Mouse (Mus musculus): Measurements from ENCODE around the gene Nfib.

Gene Nfib

DNA sequence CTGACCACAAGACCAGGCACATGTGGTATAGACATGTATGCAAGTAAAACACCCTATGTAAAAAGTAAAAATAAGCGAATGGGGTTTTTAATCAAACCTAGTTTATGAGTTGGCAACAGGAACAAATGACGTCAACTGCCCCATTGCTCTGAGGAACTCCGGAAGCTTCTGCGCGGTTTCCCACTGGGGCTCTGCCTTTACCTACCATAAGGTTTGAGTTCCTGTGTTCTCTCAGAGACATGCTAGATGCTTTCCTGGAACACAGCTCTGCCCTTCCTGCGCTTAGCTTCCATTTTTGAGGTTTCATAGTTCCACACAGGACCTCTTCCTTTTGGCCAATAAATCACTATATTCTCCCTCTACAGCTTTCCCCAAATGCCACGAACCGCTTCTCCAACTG is 273.7 kb downstream of the Nfib start:
- DNase-seq (ENCODE audit: low spot score), result no peak

DNA sequence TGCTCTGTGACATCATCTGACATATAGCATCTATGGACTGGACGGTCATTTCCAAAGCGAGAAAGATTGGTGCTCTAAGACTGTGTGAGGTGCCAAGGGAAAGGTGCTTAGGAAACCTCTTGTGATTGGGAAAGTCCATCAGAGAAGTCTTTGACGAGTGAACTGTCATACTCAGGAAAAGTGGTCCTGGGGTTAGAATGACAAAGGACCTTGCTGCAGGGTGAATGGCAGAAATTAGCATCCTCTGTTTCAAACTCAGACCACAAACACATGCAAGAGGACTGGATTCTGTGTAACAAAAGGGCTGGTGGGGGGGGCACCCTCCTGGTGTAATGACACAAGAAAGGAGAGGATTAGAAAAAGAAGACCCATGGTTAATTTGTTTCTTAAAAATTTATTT is 274.7 kb downstream of the Nfib start:
- DNase-seq (ENCODE audit: low spot score), result no peak

DNA sequence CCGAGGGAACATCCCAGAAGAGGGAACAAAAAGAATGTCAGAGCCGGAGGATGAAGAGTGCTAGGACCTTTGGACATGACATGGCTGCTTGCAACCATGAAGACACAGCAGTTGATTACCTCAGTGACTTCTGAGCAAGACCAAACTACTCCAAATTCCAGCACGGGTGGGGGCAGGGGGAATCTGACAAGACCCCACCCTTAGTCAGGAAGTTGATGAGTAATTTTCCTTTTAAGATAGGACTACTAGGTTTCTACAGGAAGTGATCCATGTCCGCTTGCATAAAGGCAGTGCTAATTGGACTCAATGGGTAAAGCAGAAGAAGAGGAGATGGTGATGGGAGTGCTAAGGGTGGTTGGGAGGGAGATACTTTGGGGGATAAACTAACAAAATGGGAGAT is 279.3 kb downstream of the Nfib start:
- peak; percentile 50 for DNase-seq (ENCODE audit: low spot score)

DNA sequence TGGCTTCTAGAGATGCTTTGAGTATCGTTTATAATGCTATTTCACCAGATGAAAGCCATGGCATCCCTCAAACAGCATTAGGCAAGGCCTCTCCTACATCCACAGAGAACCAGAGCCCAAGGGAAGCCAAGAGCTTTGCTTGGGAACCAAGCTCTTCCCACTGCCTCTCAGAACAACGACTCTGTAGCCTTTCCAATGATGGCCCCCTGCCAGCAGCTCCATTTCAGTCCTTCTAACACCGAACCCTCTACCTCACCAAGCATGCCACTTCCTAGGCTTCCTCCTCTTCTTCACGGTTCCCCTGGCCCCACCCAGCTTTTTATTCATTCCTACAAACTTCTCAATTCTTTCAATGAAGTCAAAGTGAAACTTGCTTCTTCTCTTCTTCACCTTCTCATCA is 287.3 kb downstream of the Nfib start:
- DNase-seq (ENCODE audit: low spot score), result no peak

DNA sequence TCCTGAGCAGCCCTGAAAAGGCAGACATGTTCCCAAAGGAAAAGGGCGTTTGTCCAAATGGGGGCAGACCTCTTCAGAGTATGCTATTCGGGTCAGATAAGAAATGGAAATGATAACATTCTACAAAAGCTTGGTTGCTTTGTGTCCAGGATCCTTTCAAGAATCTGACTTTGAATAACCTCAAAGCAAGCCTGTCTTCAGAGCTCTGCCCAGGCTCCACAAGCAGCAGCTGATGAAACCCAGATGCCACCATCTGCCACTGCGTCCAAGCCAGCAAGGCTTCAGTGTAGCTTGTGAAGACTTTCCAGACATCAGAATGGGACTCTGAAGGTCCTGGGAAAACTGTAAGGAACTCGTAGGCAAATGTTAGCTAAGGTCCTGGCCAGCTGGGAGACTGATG is 289.7 kb downstream of the Nfib start:
- DNase-seq (ENCODE audit: low spot score), result no peak

DNA sequence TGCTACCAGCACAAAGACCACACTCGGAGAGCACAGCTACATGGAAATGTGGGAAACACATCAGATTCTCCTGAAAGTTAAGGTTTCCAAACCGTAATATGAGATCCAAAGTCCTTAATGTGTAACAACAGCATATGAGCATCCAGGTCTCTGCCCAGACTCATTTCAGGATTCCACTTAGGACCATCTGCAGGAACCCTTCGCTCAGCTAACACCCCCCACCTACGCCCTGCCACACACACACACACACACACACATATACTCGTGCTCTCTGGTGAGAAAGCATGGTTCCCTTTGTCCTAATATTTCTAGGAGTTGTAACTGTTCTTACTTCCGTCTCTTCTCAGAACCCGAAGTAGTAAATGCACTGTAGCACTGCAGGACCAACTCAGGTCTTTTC is 292.9 kb downstream of the Nfib start:
- no peak for DNase-seq (ENCODE audit: low spot score)

DNA sequence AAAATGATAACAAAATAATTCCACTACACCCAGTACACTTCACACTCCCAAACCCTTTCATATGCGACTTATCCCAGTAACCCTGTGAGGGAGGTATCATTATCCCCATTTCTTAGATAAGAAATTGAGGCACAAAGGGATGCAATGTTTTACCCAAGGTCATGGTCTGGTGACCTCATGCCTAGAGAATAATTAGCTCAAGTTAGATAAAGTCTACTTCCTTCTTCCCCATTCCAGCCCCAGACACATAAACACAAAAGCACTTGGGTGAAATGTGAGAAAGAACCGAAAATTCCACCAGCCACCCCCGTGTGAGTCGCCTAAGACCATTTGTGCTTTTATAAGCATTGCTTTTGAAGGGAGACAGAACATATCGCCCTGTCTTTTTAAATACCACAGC is 293.6 kb downstream of the Nfib start:
- no peak for DNase-seq (ENCODE audit: low spot score)

DNA sequence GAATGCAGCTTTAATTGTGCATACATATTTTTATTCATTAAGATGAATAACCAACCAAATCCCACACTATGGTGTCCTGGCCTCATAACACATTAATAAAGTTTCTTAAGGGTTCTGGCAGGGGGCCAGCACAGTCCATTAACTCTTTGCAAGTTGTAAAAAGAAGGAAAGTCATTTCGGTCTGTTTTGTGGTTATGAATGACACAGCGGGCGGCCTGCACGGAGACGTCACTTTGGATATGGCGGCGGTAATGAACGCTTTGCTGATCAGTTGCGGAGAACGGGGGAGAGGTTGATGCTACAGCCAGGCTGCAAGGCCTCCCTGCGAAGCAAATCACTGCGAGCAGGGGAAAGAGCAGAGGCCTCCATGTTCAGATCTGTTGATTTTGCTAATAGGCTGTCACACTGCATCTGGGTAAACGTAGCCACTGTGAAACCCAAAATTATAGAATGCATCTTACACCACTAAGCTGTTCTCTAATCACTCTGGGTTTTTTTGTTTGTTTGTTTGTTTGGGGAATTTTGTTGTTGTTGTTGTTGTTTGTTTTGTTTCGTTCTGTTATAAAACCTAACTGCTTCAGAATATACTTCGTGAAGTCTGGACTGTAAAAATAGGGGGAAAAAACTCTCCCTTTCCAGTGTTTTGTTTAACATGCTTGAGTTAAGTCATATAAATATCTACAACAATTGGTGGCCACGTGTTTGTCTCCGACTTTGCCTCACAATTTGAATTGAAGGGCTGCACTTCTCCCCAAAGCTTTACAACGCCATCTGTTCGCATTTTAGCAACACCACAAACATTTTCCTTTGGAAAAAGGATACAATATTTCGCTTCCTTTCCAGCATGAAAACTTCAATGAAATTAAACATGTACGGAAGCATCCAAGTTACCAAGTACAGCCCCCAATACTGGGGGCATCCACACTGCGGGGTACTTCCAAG is 296.8 kb downstream of the Nfib start:
- DNase-seq (ENCODE audit: low spot score), result no peak

DNA sequence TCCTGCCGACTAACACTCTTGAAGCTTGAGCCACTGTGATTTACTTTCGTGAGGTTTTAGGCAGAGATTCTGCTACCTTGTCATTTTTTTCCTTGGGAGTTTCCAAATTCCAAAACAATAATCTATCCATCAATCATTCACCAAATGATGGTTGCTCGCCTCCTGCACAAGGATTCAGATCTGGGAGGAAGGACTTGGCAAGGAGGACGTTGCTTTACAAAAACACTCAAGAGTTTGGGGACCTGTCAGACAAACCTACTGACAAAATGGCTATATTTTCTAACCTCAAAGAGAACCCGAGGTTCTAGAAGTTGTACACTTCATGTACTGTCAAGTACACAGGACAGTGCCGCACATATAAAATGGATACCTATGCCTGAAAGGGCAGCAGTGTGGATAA is 299.0 kb downstream of the Nfib start:
- no peak for DNase-seq (ENCODE audit: low spot score)

DNA sequence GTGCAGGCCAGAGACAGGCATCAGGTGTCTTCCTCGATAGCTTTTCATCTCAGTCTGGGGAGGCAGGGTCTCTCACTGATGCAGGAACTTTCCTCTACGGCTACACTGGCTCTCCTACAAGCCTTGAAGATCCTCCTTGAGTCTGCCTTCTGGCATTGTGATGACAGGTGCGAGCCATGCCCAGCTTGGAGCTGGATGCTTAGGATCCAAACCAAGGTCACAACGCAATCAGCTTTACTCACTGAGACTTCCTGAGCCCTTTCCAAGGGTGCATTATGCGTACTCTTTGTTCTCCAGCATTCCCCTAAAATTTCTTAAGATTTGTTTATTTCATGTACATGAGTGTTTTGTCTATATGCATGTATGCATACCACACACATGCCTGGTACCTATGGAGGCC is 299.8 kb downstream of the Nfib start:
- DNase-seq (ENCODE audit: low spot score), result no peak

DNA sequence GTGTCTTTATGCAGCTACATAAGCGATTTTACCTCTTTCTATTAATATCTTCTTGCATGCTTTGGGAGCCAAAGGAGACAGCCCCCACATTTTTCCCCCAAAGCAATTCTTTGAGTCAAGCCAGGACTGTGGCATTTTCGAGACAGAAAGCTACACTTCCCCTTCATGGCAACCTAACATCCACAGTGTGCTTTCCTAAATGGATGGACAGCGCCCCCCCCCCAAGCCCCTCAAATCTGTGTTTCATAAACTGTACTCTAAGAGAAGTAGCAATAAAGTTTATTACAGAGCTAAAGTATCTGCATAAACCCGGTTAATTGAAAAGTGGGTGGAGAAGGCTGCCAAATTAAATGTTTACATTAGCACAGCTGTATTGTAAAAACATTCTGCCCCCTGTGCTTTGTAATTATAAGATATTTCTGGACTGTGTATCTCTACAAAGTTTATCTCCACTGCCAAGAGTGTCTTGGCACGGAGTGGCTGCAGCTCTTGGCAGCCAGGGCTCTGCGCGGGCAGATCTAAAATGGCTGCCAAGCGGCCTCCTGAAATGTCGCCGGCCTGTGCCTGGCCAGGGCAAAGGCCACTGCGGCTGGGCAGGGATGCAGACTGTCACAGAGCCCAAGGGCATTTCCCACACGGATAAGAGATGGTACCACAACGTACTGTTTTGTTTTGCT is 301.4 kb downstream of the Nfib start:
- peak; percentile 80 for DNase-seq (ENCODE audit: low spot score)

DNA sequence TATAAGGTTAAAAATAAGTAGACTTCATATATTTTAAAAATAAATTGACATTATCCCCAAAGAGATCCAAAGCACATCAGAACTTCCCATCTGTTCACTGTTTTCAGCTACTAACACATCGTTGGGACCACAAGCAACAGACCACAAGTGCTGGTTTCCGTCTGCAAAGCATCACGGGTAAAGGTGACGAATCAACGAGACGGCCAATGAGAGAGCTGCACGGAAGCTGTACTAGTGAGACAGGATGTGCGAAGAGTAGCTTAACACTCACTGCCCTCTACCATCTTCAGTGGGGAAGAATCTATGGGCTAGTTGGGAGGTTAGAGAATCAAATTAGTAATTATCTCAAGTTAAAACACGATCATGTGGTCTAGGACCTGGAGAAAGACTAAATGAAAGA is 302.9 kb downstream of the Nfib start:
- DNase-seq (ENCODE audit: low spot score), result no peak

DNA sequence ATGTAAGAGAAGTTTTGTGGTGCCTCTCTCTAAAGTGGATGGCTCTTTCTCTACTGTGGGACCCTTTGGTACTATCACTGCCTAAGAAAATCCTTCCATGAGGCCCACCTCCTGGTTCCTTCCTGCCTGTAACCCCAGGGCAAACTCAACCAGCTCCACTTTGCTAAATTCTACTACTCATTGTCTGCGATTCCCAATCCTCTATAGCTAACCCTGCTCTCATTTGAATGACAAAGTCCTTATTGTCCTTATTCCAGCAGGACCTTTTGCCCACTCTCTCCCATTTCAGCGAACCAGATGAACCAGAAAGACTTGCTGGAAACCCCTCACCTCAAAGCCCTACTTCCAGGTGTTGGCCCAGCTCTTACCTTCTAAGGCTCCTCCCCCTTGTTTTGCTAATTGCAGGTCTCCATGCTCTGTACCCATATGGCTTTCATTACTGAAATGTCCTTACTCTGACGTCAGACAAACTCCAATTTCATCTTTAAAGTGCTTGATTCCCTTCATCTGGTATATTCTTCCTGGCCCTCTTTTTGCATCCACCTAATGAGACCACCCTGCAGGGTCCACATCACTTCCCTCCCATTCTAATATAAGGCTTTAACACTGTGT is 304.0 kb downstream of the Nfib start:
- no peak for DNase-seq (ENCODE audit: low spot score)

DNA sequence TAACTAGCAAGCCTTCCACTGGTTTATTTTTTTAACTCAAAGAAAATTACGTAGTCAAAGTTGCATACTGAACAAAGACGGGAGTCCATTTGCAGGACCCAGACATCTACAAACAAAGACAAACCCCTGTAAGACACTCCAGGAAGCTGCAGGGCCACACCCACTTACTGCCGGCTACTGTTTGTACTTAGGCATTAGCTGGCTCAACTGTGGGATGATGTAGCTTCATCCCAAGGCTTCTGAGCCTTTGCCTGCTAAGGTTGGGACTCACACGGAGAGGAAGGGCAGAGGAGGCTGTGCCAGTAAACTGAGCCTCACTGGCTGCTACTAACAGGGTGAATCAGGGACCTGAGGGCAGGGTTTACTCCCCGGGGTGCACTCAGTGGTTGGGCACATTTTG is 305.0 kb downstream of the Nfib start:
- peak; percentile 73 for DNase-seq (ENCODE audit: low spot score)

DNA sequence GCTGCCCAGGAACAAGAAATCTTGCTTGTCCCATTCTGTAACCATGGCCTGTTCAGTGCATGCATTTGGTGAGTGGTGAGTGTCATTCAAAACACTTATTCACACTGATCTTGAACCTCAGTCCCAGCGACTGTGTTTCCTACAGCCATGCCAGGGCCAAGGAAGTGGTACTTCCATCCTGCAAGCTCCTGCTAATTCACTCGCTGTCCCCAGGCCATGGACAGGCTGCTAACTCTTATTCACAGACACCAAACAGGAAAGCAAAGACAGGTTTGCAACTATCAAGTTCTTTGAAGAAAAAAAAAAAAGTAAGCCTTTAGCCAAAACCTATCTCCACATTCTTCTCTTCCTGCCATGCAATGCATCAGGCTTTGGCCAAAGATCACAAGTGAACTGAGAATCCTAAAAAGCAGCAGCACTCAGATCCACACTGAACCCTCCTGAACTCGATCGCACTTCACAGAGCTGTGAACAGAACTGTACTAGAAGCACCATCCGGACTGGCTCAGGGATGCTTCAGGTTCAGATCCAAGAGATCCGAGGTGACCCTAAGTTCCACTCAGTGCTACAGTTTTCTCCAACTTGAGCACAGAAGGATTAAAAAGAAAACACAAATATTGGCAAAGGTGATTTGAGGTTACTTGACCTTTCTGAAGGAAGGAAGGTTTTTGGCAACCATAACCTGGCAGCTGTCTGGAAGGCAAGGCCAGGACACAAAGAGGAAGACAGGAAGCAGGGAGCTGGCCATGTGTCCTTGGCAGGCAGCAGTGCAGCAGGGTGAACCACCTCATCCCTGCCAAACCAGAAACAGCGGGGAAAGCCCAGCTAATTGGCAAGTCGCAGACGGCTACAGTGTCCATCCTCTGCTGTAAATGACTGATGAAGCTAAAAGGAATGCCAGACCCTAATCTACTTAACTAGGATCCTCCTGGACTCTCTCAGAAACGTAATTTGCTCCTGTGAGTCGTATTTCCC is 305.9 kb downstream of the Nfib start:
- peak; percentile 71 for DNase-seq (ENCODE audit: low spot score)

DNA sequence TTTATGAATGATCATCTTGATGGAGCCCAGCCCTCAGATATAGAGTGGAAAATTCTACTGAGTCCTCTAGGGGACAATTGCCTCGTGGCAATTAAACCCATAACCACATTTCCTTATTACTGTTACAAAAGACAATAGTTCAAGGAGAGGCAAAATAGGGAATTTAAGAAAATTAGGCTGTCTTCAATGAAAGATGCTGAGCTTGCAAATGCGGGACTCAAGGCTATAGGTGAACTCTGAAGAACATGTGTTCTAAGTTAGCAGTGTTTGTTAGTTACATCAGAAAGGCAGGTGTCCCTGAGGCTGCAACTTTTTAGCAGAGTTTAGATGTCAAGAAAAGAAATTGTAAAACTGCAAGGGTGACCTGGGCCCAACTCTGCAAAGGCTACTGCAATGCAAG is 307.3 kb downstream of the Nfib start:
- DNase-seq (ENCODE audit: low spot score), result no peak

DNA sequence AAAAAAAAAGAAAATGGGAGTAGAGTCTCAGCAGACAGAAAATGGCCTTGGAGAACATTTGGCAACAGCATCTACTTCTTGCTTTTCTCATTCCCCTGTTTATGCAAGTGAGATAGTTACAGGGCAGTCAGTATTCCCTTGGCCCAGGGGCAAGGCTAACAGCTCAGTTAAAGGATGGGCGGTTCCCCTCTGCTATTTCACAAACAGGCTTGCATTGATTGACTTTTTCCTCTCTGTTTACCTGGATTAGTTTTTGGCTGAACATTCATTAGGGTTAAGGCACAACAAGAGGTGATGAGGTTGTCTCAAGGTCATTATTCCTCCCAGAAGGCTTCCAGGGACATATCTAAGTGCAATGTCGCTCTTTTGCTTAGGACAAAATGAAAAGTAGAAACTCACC is 308.7 kb downstream of the Nfib start:
- no peak for DNase-seq (ENCODE audit: low spot score)

DNA sequence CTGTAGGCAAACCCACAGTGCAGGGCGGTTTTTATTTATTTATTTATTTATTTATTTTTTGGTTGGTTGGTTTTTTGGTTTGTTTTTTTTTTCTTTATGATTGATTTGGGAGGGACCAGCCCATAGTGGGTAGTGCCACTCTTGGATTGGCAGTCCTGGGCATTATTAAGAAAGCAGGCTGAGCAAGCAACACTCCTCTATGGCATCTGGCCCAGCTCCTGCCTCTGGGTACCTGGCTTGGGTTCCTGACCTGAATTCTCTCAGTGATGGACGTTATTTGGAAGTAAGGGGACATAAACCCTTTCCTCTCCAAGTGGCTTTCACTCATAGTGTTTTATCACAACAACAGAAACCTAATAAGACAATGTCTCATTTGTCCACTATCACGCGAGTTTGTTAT is 309.5 kb downstream of the Nfib start:
- no peak for DNase-seq (ENCODE audit: low spot score)

DNA sequence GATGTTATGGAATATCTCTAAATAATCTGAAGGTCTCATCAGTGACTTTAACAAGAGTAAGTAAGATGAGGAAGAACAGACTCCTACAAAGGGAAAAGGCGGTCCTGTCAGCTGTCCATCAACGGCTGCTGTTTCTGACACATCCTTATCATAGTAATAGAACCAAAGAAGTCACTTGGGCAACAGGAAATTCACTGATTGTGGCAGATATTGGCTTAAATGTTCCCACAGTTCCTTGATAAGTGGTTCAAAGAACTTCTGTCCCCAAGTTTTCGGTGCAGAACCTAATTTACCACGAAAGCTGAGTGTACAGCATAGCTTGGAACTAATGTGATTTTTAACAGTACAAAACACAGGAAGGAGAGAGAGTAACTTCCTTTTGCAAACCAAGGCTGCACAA is 311.2 kb downstream of the Nfib start:
- DNase-seq (ENCODE audit: low spot score), result no peak

DNA sequence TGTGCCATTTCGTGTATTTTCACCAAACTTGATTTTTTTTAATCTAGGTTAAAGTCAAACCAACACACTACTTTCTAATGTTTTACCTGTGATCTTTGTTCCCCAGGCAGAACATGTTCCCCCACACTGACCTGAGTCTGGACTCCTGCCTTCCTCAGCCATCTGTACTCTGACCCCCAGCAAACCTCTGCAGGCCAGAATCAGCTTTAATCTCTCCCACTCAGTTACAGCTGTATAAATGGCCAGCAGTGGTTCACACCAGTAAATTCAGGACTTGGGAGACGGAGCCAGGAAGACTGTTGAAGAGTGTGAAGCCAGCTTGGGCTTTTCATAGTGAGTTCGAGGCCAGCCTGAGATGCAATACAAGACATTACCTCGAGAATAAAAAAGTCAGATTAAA is 312.5 kb downstream of the Nfib start:
- no peak for DNase-seq (ENCODE audit: low spot score)

DNA sequence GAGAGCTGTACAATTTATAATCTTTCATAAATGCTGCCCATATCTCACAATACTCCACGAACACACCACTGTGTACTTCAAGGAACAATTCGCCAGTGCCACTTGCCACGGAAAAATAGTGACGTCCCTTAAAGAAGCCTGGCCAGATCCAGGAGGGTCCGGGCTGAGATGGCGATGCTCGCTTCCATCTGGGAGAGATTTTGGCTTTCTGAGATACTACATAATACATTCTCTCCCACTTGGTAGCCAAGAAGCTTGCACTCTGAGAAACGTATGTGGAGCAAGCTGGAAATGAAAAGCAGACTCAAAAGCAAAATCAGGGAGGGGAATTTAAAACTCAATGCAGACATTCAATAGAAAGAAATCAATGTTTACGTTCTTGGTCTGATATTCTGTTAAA is 313.1 kb downstream of the Nfib start:
- no peak for DNase-seq (ENCODE audit: low spot score)

Data from lung, postnatal 25 days (tissue).